Mouse (Mus musculus): Measurements from ENCODE around the gene Ceacam19.

Gene Ceacam19

GRCm38 (mm10) chr7:19880754-19881153, 7.0 kb downstream of the Ceacam19 start:
- no peak for DNase-seq (ENCODE audit: extremely low spot score, low read depth, low spot score)

GRCm38 (mm10) chr7:19876781-19877425, 10.9 kb downstream of the Ceacam19 start:
- DNase-seq (ENCODE audit: extremely low spot score, low read depth, low spot score) = no peak

- peak; percentile 16 for DNase-seq (ENCODE audit: extremely low spot score, low read depth, low spot score)
These were observed 11.7 kb downstream of the Ceacam19 start for GRCm38 (mm10) chr7:19875948-19876682.

- no peak for DNase-seq (ENCODE audit: extremely low spot score, low read depth, low spot score)
These were observed 15.7 kb downstream of the Ceacam19 start for GRCm38 (mm10) chr7:19871943-19872601.

- DNase-seq (ENCODE audit: extremely low spot score, low read depth, low spot score) = no peak
These were observed 16.6 kb downstream of the Ceacam19 start for GRCm38 (mm10) chr7:19871137-19871621.

- DNase-seq (ENCODE audit: extremely low spot score, low read depth, low spot score) = no peak
These were observed 19.9 kb downstream of the Ceacam19 start for GRCm38 (mm10) chr7:19867751-19868399.

GRCm38 (mm10) chr7:19866490-19866889, 21.3 kb downstream of the Ceacam19 start:
- DNase-seq (ENCODE audit: extremely low spot score, low read depth, low spot score) = no peak

GRCm38 (mm10) chr7:19865246-19866036, 22.3 kb downstream of the Ceacam19 start:
- DNase-seq (ENCODE audit: extremely low spot score, low read depth, low spot score) = no peak

GRCm38 (mm10) chr7:19864241-19864640, 23.5 kb downstream of the Ceacam19 start:
- DNase-seq (ENCODE audit: extremely low spot score, low read depth, low spot score) = no peak

- no peak for DNase-seq (ENCODE audit: extremely low spot score, low read depth, low spot score)
These were observed 26.6 kb downstream of the Ceacam19 start, which contains the start of gene Ceacam16 for GRCm38 (mm10) chr7:19861199-19861598. Gene Ceacam16, minus strand, starts transcription at chr7:19861299.

- no peak for DNase-seq (ENCODE audit: extremely low spot score, low read depth, low spot score)
These were observed 28.0 kb downstream of the Ceacam19 start for GRCm38 (mm10) chr7:19859740-19860139.

- DNase-seq (ENCODE audit: extremely low spot score, low read depth, low spot score) = no peak
These were observed 31.5 kb downstream of the Ceacam19 start for GRCm38 (mm10) chr7:19856283-19856682.

GRCm38 (mm10) chr7:19855663-19856062, 32.1 kb downstream of the Ceacam19 start:
- no peak for DNase-seq (ENCODE audit: extremely low spot score, low read depth, low spot score)

GRCm38 (mm10) chr7:19853526-19853925, 34.2 kb downstream of the Ceacam19 start:
- no peak for DNase-seq (ENCODE audit: extremely low spot score, low read depth, low spot score)

- no peak for DNase-seq (ENCODE audit: extremely low spot score, low read depth, low spot score)
These were observed 35.8 kb downstream of the Ceacam19 start, which contains the start of gene Gm19345 for GRCm38 (mm10) chr7:19851858-19852570. Gene Gm19345, plus strand, starts transcription at chr7:19852003.

GRCm38 (mm10) chr7:19844521-19845171, 43.1 kb downstream of the Ceacam19 start:
- no peak for DNase-seq (ENCODE audit: extremely low spot score, low read depth, low spot score)

- DNase-seq (ENCODE audit: extremely low spot score, low read depth, low spot score) = no peak
These were observed 44.2 kb downstream of the Ceacam19 start for GRCm38 (mm10) chr7:19843561-19843960.

GRCm38 (mm10) chr7:19842885-19843504, 44.8 kb downstream of the Ceacam19 start:
- no peak for DNase-seq (ENCODE audit: extremely low spot score, low read depth, low spot score)

Measured in hindlimb bud, embryonic 11.5 days (tissue).